Mouse (Mus musculus): ENCODE results near the gene Lsm11. TPM values are rescaled to one million over a fixed set of nuclear protein-coding genes. Genes with fewer than 3 reads are reported as not detected.
A peak's percentile ranks its signal among the peaks of the same experiment; 100 is the strongest.

Lsm11 gene
- total RNA-seq, 2 experiments from 2014 or later, result 1.9 to 2.6 TPM

GRCm38 (mm10) chr11:45927456-45927855 lies 17.3 kb downstream of the Lsm11 start:
- DNase-seq, result no peak

GRCm38 (mm10) chr11:45926640-45927082 lies 18.1 kb downstream of the Lsm11 start:
- DNase-seq, result peak; percentile 62

GRCm38 (mm10) chr11:45925436-45925835 lies 19.3 kb downstream of the Lsm11 start:
- no peak for DNase-seq

- DNase-seq, result no peak
These were observed 23.2 kb downstream of the Lsm11 start for GRCm38 (mm10) chr11:45921480-45921898.

- DNase-seq, result no peak
These were observed 23.7 kb downstream of the Lsm11 start for GRCm38 (mm10) chr11:45921026-45921425.

GRCm38 (mm10) chr11:45918836-45919235 lies 25.9 kb downstream of the Lsm11 start:
- no peak for DNase-seq

GRCm38 (mm10) chr11:45918018-45918417 lies 26.7 kb downstream of the Lsm11 start:
- DNase-seq, result no peak

- DNase-seq, result no peak
These were observed 28.5 kb downstream of the Lsm11 start for GRCm38 (mm10) chr11:45916196-45916595.

GRCm38 (mm10) chr11:45910701-45911100 lies 34.0 kb downstream of the Lsm11 start:
- no peak for DNase-seq

GRCm38 (mm10) chr11:45908894-45909293 lies 35.8 kb downstream of the Lsm11 start:
- no peak for DNase-seq

- DNase-seq, result no peak
These were observed 36.7 kb downstream of the Lsm11 start for GRCm38 (mm10) chr11:45908070-45908469.

- DNase-seq, result no peak
These were observed 37.4 kb downstream of the Lsm11 start for GRCm38 (mm10) chr11:45907301-45907700.

- no peak for DNase-seq
These were observed 38.5 kb downstream of the Lsm11 start for GRCm38 (mm10) chr11:45906109-45906786.

- no peak for DNase-seq
These were observed 44.3 kb downstream of the Lsm11 start for GRCm38 (mm10) chr11:45900233-45901015.

GRCm38 (mm10) chr11:45897392-45897791 lies 47.3 kb downstream of the Lsm11 start:
- DNase-seq, result no peak

- DNase-seq, result no peak
These were observed 51.8 kb downstream of the Lsm11 start for GRCm38 (mm10) chr11:45892861-45893360.

GRCm38 (mm10) chr11:45890423-45890822 lies 54.3 kb downstream of the Lsm11 start:
- no peak for DNase-seq

GRCm38 (mm10) chr11:45889981-45890380 lies 54.8 kb downstream of the Lsm11 start:
- no peak for DNase-seq

GRCm38 (mm10) chr11:45888471-45889030 lies 56.2 kb downstream of the Lsm11 start:
- DNase-seq, result no peak

- DNase-seq, result no peak
These were observed 58.1 kb downstream of the Lsm11 start for GRCm38 (mm10) chr11:45886596-45886995.

- no peak for DNase-seq
These were observed 59.0 kb downstream of the Lsm11 start for GRCm38 (mm10) chr11:45885606-45886230.

- no peak for DNase-seq
These were observed 60.7 kb downstream of the Lsm11 start for GRCm38 (mm10) chr11:45884029-45884428.

Data from gastrocnemius, postnatal 25 days (tissue).